Mouse (Mus musculus) liver, postnatal 0 days (tissue): ENCODE measurements around the gene Rnf128. TPM values are rescaled to one million over a fixed set of nuclear protein-coding genes. Genes with fewer than 3 reads are reported as not detected.
"Not testable (repeated sequence)": the region's sequence is repeated elsewhere in the genome, so short reads cannot be mapped to it uniquely, and the experiment has no call there.

Experiments used
- ATAC-seq: fragments of 200-750 bp; cut with Nextera tagmentation; 2 replicates; pipeline ENCODE4 v1.8.0; 2017; ENCODE audit warnings: mild to moderate bottlenecking, moderate library complexity
- DNase-seq: peaks from one replicate; pipeline ENCODE4 v3.0.0-alpha.2; 2016
- H3K27ac ChIP-seq: fragments of 300-500 bp; sonication (generic); 2 replicates; pipeline ENCODE4 v1.5.1; 2014; ENCODE audit warnings: antibody characterized with exemption, moderate library complexity, mild to moderate bottlenecking, low read depth
- H3K27me3 ChIP-seq: fragments of 300-500 bp; sonication (generic); 2 replicates; pipeline ENCODE4 v1.6.1; 2014; ENCODE audit warnings: low read length, control low read depth, mixed read lengths; ENCODE audit not compliant: insufficient read depth
- H3K36me3 ChIP-seq: fragments of 300-500 bp; sonication (generic); replicated peaks from 2 replicates; pipeline ENCODE4 v1.6.1; 2014; ENCODE audit warnings: mild to moderate bottlenecking, control low read depth, low read length, moderate library complexity, mixed read lengths; ENCODE audit not compliant: insufficient read depth
- H3K4me1 ChIP-seq: fragments of 300-500 bp; sonication (generic); 2 replicates; pipeline ENCODE4 v1.6.1; 2014; ENCODE audit warnings: antibody characterized with exemption, mild to moderate bottlenecking, control low read depth; ENCODE audit not compliant: insufficient read depth
- H3K4me2 ChIP-seq: fragments of 300-500 bp; sonication (generic); 2 replicates; pipeline ENCODE4 v1.6.1; 2014; ENCODE audit warnings: low read depth, mild to moderate bottlenecking, low read length, moderate library complexity, mixed read lengths
- H3K4me3 ChIP-seq: fragments of 300-500 bp; sonication (generic); 2 replicates; pipeline ENCODE4 v1.5.1; 2014; ENCODE audit warnings: low read depth, low read length
- H3K9ac ChIP-seq: fragments of 300-500 bp; sonication (generic); replicated peaks from 2 replicates; pipeline ENCODE4 v1.6.1; 2014; ENCODE audit warnings: mild to moderate bottlenecking, moderate library complexity
- H3K9me3 ChIP-seq: fragments of 300-500 bp; sonication (generic); 2 replicates; pipeline ENCODE4 v1.6.1; 2016; ENCODE audit warnings: mild to moderate bottlenecking, control low read depth, low read length, mixed read lengths
- CTCF ChIP-seq: sonication (generic); IDR thresholded peaks from 2 replicates; pipeline ENCODE4 v1.5.1; 2016; ENCODE audit warnings: antibody characterized with exemption, low read depth
- EP300 ChIP-seq: IDR thresholded peaks from 2 replicates; pipeline ENCODE4 v1.6.1; 2016; ENCODE audit warnings: antibody characterized with exemption, low read depth, mild to moderate bottlenecking
- WGBS: fragments of 180-500 bp; shearing (Covaris S2); extraction: QIAGEN DNeasy Blood & Tissue Kit; methylation state at CpG from one replicate; pipeline ENCODE4 v1.1.7; 2014; ENCODE audit not compliant: insufficient replicate concordance; 5-methylcytosine and 5-hydroxymethylcytosine counted together
- polyA plus RNA-seq: library from polyadenylated mRNA; unstranded; fragments of >200 nt; fragmentation: Nextera tagmentation; extraction: Ambion mirVana; gene quantifications from 2 replicates; pipeline ENCODE4 v1.2.1, GENCODE M21; 2015

Gene Rnf128
- polyA plus RNA-seq, 1 experiment from 2014 or later: 91.1 TPM

DNA sequence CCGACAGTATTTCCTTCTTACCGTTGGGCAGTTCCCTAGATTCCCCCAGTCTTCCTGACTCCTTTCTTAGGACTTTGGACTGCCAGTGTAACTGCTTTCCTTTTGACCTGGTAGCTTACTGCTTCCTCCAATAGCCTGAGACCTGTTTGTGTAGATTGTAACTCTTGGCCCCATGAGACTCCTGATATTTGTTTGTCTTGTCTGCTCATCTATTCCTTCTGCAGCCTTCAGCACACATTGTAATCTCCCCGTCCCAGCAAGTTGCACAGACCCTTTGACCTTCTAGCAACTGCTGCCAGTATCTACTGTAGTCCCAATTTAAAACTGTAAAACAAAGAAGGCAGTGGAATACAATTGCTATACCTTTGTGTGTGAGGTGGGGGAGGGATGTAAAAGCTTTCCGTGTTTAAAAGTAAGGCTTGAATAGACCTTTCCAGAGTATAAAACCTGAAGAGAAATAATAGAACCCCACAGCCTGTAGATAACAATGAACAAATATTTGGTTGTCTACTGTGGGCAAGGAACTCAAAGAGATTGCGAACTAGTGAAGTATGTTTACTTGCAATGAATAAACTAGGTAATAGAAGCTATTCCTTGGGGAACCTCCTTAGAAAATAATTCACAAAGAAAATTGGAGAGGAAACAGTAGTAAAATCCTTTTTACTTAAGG is 726 bp upstream of the Rnf128 start:
- TF ChIP-seq EP300: no peak
- TF ChIP-seq CTCF: no peak
- H3K27ac ChIP-seq: no peak overlapping the region
- H3K9me3 ChIP-seq: no peaks in the 10 kb centered on the region
- 58% methylated on average over 5 of the region's 5 CpGs for WGBS
- H3K9ac ChIP-seq: no peak overlapping the region
- H3K4me2 ChIP-seq: no peak overlapping the region; the same call in 1 of the 2 replicates
- H3K36me3 ChIP-seq: no peaks in the 10 kb centered on the region
- no peaks in the 10 kb centered on the region for H3K27me3 ChIP-seq
- no peak for DNase-seq
- H3K4me1 ChIP-seq: no peaks in the 10 kb centered on the region
- H3K4me3 ChIP-seq: no peak overlapping the region
- no peak for ATAC-seq

GRCm38 (mm10) chrX:139570054-139570453 is 6.9 kb downstream of the Rnf128 start:
- H3K27ac ChIP-seq: no peak overlapping the region
- no peak overlapping the region for H3K4me3 ChIP-seq
- H3K36me3 ChIP-seq: no peaks in the 10 kb centered on the region
- H3K9ac ChIP-seq: no peak overlapping the region
- H3K4me1 ChIP-seq: no peaks in the 10 kb centered on the region
- no peaks in the 10 kb centered on the region for H3K9me3 ChIP-seq
- TF ChIP-seq EP300: no peak
- TF ChIP-seq CTCF: no peak
- H3K4me2 ChIP-seq: no peak overlapping the region
- no peak for DNase-seq
- 76% methylated on average over 3 of the region's 3 CpGs for WGBS
- H3K27me3 ChIP-seq: no peaks in the 10 kb centered on the region
- ATAC-seq: no peak

DNA sequence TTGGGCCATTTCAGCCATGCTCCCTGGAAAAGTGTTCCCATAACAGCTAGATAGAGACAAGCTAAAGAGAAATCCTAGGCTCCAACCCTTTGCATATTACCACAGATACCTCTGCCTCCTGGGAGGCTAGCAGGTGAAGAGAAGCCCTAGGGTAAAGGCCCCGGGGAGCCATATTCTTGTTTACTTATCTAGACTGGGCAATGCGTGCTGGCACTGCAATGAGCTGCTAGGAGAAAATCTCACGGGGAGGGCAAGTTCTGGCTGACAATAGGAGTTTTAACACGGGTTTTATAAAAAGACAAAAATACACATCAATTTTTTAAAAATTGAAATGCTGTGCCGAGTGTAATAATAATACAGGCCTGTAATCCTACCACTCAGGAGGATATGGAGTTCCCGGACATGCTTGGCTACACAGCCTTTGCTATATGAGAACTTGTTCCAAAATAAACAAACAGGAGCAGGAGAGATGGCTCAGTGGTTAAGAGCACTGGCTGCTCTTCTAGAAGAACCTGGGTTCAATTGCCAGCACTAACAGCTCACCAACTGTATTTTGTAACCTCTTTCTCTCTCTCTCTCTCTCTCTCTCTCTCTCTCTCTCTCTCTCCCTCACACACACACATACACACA is 15.6 kb downstream of the Rnf128 start:
- Histone ChIP-seq H3K4me3 (no peak overlapping the region), H3K27me3 (no peaks in the 10 kb centered on the region), H3K4me2 (no peak overlapping the region), H3K9me3 (no peaks in the 10 kb centered on the region), H3K4me1 (no peaks in the 10 kb centered on the region), H3K9ac (no peak overlapping the region), H3K27ac (no peak overlapping the region), H3K36me3 (no peaks in the 10 kb centered on the region)
- TF ChIP-seq CTCF (no peak), EP300 (no peak)
- ATAC-seq (no peak), DNase-seq (no peak)
- WGBS: 65% methylated on average over 6 of the region's 6 CpGs

DNA sequence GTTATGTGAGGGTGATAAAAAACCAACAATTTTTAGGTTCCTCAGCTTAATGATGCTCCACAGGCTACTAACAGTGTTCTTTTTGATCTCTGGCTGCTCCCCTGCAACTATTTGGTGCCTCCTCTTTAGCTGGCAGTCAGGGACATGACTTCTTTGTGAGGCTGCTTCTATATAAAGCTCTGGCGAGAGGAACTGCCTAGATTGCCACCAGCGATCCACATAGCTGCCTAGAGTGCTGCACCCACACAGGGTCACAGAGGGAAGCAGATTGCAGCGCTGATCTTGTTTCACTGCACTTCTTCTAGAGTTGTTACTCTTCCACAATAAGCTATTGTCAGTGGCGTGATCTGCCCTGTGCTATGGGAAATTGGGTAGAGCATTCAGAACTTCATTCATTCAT is 20.5 kb downstream of the Rnf128 start:
- H3K4me2 ChIP-seq: no peak overlapping the region
- DNase-seq: no peak
- no peaks in the 10 kb centered on the region for H3K36me3 ChIP-seq
- TF ChIP-seq CTCF: no peak
- TF ChIP-seq EP300: no peak
- no peak overlapping the region for H3K9ac ChIP-seq
- ATAC-seq: no peak
- no peaks in the 10 kb centered on the region for H3K27me3 ChIP-seq
- no peaks in the 10 kb centered on the region for H3K9me3 ChIP-seq
- no peaks in the 10 kb centered on the region for H3K4me1 ChIP-seq
- 48% methylated on average over 4 of the region's 4 CpGs for WGBS
- no peak overlapping the region for H3K4me3 ChIP-seq
- no peak overlapping the region for H3K27ac ChIP-seq

DNA sequence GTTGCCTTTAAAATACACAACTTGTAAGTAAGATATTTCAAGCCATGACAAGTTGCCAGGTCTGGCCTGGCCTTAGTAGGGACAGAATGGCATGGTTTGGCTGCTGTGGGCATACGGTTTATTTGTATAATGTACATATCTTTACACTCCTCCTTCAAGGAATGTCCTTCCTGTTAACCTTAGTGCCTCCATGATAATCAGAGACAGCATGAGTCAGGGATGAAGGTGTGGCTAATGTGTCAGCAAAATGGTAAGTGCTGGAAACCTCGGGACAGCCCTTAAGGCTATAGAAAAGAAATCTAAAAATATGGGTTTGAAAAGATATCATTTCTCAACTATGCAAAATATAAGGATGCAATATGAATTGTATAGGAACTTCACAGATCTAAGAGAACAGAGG is 23.6 kb downstream of the Rnf128 start:
- not testable (repeated sequence) for H3K9me3 ChIP-seq, H3K36me3 ChIP-seq, H3K27ac ChIP-seq, H3K27me3 ChIP-seq, H3K9ac ChIP-seq, H3K4me3 ChIP-seq, DNase-seq, H3K4me1 ChIP-seq, ATAC-seq, H3K4me2 ChIP-seq
- 64% methylated on average over 2 of the region's 2 CpGs for WGBS

- Histone ChIP-seq H3K9me3 (no peaks in the 10 kb centered on the region), H3K4me2 (no peak overlapping the region), H3K4me1 (no peaks in the 10 kb centered on the region), H3K36me3 (no peaks in the 10 kb centered on the region), H3K27ac (peak overlapping the region; percentile 49; the same call in 1 of the 2 replicates), H3K4me3 (no peak overlapping the region), H3K9ac (no peak overlapping the region), H3K27me3 (no peaks in the 10 kb centered on the region)
- TF ChIP-seq EP300 (peak; percentile 45; the same call in 1 of the 2 replicates), CTCF (no peak)
- no peak for DNase-seq
- ATAC-seq: peak; percentile 99
- 65% methylated on average over 6 of the region's 6 CpGs for WGBS
These were observed 33.3 kb downstream of the Rnf128 start for GRCm38 (mm10) chrX:139596404-139596803.
